Mouse (Mus musculus) frontal cortex, adult 2 months (tissue): ENCODE results near the gene Fcna. TPM values are rescaled to one million over a fixed set of nuclear protein-coding genes. Genes with fewer than 3 reads are reported as not detected.
A peak's percentile ranks its signal among the peaks of the same experiment; 100 is the strongest.

Experiments
- DNase-seq, 2 experiments: peaks; one replicate each; pipeline ENCODE4 v3.0.0; 2022; ENCODE audit warnings: low spot score in 1 of 2; ENCODE audit errors: extremely low spot score in 1 of 2
- polyA plus RNA-seq: library from polyadenylated mRNA; depleted of rRNA; stranded (reverse); fragments of >200 nt; gene quantifications from 2 replicates; pipeline ENCODE4 v1.2.3, GENCODE M21; 2012

The Fcna gene
- polyA plus RNA-seq, 1 experiment: 0.28 TPM

DNA sequence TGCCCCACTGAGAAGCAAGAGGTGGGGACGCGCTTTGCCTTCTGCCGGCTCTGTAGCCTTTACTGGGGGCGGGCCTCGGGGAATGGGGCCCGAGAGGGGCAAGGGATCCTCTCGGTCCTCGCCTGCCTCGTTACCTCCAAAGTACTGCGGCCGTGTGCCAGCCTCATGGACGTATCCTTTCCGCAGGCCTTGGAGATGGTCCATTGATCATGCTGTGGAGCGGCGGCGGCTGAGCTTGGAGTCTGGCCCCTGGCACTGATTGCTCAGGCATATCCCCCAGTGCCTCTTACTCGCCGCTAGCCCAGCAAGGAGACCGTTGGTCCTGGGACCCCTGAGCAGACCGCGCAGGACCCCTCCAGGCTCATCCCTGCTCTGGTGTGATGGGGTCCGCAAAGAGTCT, 11.4 kb downstream of the Fcna start:
- DNase-seq: no peak

DNA sequence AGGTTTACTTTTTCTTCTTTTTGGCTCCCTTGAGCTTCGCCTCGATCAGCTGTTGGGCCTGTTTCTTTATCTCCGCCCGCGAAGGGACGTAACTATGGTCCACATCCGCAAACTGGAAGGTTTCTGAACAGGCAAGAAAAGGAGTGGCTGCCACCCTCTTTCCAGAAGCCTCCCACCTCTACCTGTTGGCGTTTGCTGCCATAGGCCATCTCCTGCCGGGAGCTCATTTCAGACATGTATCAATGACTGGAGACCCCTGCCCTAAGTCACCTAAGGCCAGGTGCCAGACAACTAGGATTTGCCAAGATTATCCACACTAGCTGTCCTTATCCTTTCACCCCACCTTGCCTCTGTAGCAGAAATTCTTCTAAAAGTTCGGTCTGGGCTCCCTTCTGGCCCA, 19.2 kb downstream of the Fcna start:
- DNase-seq: no peak

DNA sequence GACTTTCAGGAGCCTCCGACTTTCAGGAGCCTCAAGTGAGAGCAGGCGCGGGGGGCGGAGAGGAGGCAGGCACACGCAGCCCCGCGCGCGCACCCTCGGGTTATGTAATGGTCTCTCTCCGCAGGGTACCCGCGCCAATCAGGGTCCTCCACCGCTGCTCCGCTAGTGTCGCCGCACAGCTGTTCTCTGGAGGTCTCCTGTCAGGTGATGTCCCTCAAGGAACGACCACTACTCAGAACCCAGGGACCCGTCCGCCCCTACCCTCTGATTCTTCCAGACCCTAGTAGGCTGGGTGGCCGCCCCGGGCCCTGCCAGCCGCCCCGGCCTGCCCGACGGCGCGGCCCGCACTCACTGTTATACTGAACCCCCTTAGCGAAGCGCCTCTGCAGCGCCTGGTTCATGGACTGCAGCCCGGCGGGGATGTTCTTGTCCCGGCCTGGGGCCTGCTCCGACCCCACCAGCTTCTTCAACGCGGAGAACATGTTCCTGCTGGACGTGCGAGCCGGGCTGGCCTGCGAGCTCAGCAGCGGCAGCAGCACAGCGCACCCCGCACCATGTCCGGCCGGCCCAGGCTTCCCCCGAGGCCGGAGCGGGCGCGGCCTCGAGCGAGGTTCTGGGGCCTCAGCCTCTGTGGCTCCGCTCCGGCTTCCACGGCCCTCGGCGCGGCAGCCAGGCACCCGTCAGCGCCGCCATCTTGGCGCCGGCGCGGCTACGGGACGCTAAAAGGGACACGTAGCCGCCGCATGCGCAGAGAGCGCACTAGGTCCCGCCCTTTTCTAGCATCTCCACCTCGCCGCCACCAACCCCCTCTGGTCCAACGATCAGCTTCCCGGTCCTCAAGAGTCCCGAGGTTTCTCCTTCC, 19.8 kb downstream of the Fcna start, which contains the start of gene Rabl6:
Gene Rabl6 (minus strand): TSS at position 761 of the 862 bp plus-strand sequence.
- peak; percentile 76 to 93 for DNase-seq

DNA sequence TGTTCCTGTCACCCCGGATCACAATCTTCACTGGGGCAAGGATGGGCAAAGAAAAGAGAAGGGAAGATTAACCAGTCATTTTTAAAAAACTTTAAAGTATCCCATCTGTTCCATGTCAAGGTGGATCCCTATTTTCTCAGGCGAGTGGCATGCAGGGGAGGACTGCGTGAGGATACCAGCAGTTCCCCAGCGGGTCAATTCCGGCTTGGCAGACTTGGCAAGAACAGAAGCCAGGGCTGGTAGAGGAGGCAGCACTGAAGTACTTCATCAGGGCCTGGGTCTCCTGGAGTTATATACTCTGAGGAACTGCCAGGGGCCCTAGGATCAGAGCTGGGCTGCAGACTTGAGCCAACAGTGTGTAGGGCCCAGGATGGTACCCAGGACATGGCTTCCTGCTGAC, 25.3 kb downstream of the Fcna start:
- no peak for DNase-seq

DNA sequence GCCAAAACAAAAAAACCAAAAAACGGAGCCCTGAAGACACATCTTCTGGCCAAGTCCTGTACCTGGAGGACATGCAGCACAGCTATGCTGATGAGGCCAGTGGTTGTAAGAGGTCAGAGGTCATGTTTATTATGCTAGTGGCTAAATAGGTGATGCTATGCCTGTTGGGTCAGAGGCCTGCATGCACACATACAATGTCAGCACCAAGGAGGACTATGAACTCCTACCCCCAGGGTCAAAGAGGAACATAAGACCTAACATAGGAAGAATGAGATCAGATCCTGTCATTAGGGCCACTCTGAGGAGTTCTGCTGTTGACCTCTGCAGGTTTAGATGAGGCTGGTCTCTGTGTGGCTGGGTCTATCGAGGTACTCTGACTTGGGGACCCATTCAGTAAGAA, 27.8 kb downstream of the Fcna start:
- DNase-seq: no peak

DNA sequence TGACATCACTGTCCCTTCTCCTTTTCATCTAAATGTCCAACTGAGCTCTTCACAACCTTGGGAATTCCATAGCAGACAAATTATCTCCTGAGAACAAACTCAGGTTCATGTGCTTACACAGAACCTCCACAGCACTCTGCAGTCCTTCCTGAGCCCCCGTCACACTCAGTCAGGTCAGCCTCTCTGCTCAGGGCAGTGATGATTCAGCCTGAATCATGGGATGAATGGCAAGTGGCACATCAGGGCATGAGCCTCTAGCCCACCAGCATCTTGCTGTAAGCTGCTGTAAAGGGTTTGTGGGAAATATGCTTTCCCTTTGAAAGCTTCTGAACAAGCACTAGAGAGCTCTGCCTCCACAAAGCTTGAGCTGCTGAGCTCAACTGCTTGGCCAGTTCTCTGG, 29.1 kb downstream of the Fcna start:
- no peak for DNase-seq

DNA sequence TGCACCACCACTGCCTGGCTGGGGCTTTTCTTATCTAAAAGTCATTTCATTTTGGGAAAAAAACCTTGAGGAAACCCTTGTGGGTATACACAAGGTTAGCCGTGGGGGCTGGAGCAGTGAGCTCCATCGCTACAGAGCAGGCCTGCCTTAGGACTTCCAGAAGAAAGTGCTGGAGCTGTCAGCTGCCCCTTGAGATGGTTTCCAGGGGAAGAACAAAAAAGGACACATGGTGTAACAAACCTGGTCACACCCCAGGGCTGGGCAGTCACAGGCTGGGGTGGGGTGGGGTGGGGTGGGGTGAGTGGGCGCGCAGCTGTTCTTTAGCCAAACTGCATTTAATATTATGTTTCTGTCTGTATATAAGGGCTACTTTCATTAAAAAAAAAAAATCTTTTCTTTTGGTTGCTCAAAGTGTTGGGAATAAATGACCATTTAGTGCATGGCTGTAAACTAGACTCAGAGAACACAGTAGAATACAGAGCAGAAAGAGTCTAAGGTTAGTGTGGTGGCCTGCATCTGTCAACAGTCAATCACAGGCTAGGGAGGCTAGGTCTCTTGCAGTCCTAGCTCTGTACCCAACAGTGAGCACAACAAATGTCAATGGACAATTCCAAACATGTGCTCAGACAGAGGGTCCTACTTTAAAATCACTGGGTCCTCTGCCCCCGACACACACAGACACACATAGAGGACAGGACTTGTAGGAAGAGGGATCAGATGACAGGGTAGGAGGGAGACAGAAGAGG, 30.9 kb downstream of the Fcna start:
- no peak for DNase-seq

DNA sequence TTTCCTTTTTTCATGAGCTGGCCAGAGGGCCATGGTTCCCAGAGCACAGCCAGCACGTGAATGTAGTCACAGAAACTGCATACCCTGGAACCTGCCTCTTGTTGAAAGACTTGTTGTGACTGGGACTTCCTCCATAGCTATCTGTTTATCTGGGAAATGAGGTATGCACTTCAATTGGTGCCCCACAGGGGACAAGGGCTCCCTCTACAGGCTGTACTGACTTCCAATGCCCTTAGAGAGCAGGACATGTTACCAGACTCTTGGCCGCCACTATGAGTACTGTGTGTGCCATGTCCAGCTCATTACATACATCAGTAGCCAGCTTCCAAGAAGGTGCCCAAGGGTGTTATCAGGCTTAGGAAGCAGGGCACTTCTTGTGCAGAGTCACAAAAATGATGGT, 36.0 kb downstream of the Fcna start:
- peak in 1 of 2 experiments; percentile 76 for DNase-seq

DNA sequence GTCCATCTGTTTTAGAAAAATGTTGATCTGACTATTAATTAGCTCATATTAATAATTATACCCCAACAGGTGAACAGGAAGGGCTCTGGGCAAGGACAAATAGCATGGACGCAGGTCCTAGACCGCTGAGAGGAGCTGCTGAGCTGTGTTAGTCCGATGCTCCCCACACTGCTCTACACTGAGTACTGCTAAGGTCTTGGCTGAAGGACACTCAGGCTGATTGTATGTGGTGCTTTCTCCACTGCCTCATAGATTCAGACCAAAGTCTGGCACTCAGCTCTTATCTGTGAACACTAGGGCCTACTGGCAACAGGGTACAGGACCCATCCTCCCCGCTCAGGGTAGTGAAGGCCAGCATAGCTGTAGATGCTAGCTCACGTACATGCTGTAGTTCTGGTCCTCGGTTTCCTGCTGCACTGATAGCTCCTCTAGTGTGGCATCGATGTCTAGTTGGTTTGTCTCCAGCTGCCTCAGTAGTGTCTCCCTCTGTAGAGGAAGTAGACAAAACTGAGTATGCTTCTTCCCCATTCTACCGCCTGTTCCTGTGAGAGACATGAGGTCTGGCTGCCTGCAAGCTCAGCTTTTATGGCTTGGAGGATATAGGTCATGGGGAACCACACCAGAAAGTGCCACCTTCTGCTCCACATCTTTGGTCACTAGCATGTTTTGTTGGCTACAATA, 39.5 kb downstream of the Fcna start:
- no peak for DNase-seq

DNA sequence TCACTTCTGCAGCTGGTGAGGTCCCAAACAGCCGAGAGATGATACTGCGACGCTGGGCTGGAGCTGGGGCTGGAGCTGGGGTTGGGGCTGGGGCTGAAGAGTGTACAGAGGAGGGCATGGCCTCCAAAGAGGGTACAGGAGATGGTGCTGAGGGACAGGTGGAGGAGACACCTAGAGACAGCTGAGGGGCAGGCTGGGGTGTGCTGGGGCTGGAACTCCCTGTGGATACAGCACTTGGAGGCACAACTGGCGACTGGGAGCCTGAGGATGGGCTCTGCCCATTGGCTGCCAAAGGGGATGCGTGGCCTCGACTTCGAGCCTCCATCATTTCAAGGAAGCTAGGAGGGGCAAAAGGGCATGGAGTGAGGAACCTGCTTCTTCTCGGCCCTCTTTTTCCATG, 40.5 kb downstream of the Fcna start:
- DNase-seq: no peak

DNA sequence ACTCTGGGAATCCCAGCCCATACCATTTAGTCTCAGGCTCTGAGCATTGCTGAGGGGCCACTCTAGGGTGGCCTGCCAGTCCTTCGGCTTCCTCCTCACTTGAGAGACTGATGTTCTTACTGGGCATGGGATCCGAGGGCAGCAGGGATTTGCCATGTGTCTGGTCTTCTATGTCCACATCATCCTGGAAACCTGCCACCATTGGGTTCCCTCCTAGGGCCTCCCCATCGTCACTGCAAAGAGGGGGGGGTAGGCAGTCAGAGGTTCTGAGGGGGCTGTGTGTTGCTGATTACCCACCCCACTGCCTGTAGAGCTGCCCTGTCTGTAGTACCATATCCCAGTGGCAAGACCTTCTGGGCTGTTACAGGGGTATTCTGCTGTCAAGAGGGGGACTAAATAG, 42.2 kb downstream of the Fcna start:
- DNase-seq: no peak

DNA sequence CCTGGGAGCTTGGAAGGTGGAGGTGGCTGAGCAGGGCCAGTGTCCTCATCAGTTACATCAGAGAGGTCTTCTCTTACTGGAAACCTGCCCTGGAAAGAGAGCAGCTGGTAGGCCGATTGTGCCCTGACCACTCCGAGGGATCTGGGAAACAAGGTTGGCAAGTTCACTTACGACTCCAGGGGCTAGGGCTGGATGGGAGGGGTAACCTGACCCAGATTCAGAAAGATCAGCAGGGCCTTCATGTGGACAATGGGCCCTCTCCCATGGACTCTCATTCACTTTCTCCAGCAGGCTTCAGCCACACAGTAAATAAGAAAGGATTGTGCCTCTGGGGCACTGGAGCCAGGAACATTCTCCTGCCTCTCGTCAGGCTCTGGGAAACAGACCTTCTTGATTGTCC, 43.0 kb downstream of the Fcna start:
- DNase-seq: peak in 1 of 2 experiments; percentile 26

DNA sequence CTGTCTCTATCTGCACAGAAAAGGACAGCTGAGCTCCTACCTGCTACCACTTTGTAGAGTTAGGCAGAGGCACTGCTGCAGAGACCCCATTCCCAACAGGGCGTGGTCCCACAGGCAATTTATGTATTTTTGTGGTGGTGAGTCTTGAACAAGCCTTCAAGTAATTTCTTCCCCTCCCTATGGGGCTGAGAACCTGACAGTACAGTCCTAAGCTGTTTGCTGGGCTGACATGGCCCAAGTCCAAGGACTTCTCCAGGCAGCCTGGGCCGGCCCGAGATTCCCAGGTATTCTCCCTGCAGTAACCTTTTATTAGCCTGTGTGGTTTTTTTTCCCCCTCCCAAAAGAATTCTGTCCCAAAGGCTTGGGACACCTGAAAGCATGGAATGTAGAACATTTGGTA, 43.7 kb downstream of the Fcna start:
- DNase-seq: no peak

DNA sequence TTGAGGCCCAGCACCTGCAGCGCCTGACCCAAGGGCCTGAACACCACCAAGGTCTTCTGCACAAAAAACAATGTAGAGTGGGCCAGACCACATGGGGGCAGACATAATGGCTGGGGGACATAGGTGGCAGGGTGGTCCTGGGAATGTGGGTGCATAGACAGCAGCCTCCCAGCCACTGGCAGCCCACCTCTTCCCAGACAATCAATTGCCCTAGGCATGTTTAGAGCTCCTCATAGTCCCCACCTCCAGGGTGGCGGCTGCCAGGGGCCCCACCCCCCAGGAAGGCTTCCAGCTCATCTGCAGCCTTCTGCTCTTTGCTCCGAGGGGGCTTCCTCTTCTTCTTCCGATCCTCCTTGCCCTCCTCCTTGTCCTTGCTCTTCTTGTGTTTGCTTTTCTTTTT, 44.3 kb downstream of the Fcna start:
- no peak for DNase-seq

DNA sequence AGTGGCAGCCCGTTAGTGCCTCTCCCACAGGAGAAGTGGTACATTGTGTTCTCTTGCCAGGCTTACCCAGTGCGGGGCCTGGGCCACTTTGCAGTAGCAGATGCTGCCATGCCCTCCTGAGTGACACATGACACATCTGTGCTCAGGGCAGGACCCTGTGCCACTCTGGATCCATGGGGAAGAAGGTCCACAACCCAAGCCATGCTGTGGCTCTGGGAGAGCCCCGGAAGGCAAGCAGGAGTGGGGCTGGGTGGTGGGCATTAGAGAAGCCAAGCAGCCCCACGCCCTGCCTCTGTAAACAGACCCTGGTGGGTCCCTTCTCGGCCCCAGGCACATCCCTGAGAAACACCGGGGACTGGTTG, 44.7 kb downstream of the Fcna start:
- no peak for DNase-seq

DNA sequence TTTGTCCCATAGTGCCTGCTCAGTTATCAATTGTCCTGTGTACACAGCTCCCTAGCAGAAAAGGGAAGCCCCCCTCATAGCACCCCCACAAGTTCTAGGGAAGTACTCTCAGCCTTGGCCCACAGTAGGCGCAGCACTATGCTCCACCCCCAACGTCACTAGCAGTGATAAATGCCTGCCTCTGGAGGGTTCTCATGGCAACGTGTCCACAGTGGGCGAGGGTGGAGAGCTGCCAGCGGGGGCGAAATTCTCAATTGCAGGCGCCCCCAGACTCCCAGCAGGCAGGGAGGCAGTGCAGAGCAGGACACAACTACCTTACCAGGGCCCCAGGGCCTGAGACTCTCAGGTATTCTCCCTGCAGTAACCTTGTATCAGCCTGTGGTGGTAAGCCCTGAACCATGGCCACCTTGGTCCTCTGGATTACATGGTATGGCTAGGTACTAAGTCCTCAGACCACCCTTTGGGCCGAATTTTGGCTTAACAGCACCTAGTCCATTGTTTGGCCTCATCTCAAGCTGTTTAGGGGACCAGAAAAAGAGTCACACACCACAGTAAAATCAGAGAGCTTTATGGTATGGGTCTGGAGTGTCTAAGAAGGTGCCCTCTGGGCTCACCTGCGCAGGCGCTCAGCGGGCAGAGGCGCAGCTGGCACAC, 45.2 kb downstream of the Fcna start:
- DNase-seq: peak; percentile 84 to 93

DNA sequence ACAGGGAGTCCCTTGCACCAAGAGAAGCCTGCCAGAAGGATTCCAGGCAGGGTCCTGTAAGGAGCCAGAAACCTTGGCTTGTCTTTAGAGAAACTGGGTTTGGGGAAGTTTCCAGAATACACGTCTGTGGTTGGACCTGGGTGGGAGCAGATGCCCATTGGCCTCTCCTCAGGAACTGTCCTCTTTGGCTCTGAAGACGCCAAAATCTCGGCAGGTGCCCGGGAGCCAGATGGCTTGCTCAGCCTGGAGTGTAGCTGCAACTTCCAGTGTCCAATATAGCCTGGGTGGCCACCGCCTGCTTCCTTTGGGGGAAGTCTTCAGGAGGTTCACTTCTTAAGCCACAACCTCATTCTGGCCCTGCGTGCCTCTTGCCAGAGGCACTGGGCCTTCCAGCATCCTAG, 45.9 kb downstream of the Fcna start:
- DNase-seq: no peak

DNA sequence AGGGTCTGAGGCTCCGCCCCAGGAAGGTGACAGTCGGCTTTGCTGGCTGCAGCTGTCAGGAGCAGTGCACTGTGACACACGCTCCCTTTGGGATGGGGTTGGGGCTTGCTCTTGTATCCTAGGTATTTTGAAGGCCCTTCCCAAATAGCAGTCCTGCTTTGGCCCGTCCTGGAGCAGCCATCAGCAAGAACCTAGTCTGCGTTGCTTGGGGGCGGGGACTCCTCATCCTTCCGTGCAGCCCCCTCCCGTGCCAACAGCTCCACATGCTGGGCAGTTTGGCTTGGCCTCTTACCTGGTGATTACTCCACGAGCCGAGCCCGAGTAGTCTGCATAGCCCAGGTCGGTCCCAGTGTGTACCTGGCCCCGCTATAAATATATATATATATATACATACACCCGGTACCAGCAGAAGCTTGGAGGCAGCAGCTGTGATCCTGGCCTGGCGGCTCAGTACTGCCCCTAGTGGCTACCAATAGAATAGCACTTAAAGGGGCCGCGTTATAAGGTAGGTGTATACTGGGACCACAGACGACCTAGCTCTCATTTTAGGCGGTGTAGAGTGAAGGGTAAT, 46.5 kb downstream of the Fcna start, which contains the start of gene Ajm1:
Gene Ajm1 (minus strand): TSS at position 464 of the 571 bp plus-strand sequence.
- peak; percentile 77 to 89 for DNase-seq

DNA sequence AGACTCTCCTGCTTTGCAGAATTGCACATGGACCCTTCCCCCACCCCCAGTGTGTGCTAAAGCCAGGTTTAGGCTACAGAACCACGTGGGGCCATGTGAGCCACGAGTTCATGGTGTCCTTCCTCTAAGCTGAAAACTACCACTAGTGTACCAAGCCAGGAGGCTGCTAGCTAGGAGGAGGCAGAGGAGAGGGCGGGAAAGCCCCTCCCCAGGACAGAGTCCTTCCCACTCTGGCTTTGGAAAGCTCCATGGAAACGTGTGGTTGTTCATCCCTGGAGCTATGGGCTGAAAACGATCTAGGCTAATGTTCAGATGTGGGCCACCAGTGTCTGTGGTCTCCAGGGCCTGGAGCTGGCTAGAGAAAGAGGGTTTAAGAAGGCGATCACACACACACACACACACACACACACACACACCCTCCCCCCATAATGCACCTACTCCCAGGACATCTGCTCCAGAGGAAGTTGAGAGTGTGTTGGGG, 47.2 kb downstream of the Fcna start:
- DNase-seq: peak in 1 of 2 experiments; percentile 55

DNA sequence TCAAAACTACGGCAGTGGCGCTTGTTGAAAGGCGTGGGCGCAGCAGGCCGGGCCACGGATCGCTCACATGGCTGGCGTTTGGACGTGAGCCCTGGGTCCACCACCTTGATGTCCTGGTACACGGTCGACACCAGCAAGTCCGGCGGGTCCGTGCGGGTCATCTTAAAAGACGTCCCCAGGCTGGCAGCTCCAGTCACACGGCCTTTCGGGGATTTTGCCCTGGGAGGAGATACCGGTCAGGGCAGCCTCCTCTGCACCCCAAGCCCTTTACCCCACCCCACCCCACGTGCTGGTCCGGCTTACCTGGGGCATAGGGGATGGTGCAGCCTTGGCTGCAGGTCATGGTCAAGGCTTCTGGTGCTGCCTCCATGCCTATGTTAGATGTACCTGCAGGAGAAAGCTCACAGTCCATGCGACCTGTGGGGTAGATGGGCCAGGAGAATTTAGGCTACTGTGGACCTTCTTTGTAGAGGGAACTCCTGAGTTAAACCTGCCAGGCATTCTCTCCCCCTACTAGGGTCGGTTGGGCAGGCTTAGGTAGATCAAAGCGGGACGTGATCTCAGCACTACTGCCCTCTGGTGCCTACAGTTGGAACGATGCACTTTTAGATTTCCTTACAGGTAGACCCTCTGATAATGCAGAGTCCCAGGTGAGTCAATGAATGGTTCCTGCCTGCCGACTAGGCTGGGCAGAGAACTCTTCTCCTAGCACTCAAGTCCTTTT, 47.9 kb downstream of the Fcna start:
- peak in 1 of 2 experiments; percentile 83 for DNase-seq
